Mouse (Mus musculus) liver, adult 2 months (tissue): ENCODE data around the gene Slc6a4.

ENCODE experiments used
- CTCF ChIP-seq: fragments of 200-500 bp; IDR thresholded peaks from 2 replicates; pipeline ENCODE4 v1.5.1; 2011; ENCODE audit warnings: low read depth, low read length, control low read depth
- POLR2A ChIP-seq: fragments of 200-500 bp; IDR thresholded peaks from 2 replicates; pipeline ENCODE4 v1.6.1; 2011; ENCODE audit warnings: low read length, control low read depth; ENCODE audit not compliant: insufficient read depth; ENCODE audit errors: extremely low read depth

- TF ChIP-seq CTCF, result peak; percentile 9; the same call in 1 of the 2 replicates
- TF ChIP-seq POLR2A, result no peak
Observed at GRCm38 (mm10) chr11:77070721-77071120, 72.3 kb downstream of the Slc6a4 start.
